Mouse (Mus musculus) telencephalon, adult 2 months (tissue): ENCODE data around the gene Cars2.
A peak's percentile ranks its signal among the peaks of the same experiment; 100 is the strongest.
"Not testable (repeated sequence)": the region's sequence is repeated elsewhere in the genome, so short reads cannot be mapped to it uniquely, and the experiment has no call there.

Experiments
- DNase-seq: peaks from one replicate; pipeline ENCODE4 v3.0.0-alpha.2; 2011; ENCODE audit warnings: low read depth, low spot score

Cars2 gene

DNA sequence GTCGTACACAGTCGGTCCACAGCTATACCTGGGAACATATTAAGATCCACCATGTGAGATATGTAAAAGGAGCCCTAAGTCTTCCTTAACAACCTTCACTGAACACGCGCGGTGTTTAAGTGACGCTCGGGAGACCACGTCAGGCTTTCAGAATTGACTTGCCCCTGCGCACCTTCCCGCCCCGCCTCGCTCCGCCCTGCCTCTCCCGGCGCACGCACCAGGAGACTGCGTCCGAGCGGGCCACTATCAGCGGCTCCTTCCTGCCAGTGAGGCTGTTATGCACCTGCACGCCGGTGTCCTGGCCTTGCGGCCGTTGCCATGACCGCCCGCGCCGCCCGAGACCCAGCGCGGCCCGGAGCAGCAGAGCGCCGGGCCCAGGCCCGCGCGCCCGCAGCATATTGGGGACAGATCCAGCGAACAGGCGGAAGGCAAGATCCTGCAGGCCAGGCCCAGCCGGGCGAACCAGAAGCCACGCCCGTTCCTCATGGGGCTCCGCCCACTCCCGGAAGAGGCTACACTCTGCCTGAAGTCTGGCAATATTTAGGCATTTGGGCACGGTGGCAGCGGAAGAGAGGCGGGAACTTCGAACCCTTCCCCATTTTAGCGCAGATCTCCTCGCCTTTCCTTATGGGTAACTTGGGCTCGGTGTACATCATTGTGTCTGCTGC is at the start of gene Cars2:
Gene Cars2 (minus strand): TSS at position 503 of the 668 bp plus-strand sequence.
- DNase-seq, result peak; percentile 80

DNA sequence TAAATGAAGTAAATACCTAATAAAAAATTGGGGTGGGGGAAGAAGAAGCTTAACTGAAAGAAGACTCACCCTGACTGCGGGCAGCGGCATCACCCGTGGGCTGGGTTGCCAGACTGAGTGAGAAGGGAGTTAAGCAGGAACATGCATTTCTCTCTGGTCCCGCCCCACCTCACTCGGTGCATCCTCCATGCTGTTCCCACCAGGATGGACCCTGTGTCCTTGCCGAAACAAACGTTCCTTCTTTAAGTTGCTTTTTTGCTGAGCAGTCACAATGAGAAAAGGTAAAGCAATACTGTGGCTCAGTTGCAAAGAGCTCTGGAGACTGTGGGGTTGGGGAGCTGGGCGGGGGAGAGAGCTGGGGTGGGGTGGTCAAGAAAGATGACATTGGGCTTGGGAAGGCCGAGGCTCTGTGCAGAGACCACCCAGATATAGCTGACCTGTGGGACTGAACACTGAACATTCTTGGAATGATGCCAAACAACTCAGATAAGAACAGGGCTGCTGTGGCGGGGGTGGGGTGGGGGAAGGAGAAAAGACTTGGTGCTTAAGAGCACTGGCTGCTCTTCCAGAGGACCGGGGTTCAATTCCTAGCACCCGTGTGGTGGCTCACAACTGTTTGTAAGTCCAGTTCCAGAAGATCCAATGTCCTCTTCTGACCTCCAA is 42.8 kb upstream of the Cars2 start:
- no peak for DNase-seq

DNA sequence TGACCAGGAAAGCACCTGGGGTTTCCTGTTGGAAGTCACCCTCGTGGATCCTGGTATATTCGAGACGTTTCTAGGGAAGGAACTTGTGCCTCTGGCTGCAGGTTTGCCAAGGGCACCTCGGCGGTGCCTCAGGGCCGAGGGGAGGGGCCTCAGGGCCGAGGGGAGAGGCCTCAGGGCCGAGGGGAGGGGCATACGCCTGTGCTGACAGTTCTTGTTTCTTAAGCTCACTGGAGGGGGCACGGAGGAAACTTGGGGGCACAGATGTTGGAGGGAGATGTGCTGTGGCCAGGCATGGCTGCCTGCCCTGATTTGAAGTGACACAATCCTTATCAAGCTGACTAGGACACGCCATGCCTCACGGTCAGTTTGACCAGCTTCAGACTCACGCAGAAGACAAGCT is 41.7 kb upstream of the Cars2 start:
- DNase-seq, result no peak

DNA sequence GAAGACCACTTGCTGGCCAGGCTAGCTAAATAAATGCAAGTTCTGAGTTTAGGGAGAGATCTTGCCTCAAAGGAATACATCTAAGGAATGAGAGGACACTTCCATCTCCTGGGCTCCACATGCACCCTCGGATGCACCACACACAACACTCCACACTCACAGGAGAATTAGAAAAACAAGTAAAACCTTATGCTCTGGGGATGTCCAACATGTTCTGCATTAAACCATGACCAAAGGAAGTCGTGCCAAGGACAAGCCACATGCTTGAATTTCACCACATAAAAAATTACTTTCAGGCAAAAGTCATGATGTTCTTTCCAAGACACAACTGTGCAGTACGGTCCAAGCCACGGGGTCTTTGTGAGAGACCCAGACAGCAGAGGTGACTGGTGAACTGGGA is 41.3 kb upstream of the Cars2 start:
- DNase-seq, result no peak

DNA sequence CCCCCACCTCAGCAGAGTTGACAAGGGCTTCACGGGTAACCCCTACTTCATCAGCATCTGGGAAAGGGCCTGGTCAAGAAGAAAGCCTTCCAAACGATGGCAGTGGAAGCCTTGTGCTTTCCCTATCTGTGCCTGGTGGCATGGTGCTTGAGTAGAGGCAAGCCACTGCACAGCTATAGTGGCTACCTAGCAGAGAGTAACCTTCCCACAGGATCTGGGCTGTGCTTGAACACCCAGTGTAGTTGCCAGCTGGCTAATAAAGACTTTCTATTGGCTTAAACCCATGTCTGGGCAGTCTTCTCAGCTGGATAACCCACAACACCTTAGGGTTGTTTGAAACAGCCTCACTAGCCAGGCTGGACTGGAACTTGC is 35.8 kb upstream of the Cars2 start:
- DNase-seq, result no peak

DNA sequence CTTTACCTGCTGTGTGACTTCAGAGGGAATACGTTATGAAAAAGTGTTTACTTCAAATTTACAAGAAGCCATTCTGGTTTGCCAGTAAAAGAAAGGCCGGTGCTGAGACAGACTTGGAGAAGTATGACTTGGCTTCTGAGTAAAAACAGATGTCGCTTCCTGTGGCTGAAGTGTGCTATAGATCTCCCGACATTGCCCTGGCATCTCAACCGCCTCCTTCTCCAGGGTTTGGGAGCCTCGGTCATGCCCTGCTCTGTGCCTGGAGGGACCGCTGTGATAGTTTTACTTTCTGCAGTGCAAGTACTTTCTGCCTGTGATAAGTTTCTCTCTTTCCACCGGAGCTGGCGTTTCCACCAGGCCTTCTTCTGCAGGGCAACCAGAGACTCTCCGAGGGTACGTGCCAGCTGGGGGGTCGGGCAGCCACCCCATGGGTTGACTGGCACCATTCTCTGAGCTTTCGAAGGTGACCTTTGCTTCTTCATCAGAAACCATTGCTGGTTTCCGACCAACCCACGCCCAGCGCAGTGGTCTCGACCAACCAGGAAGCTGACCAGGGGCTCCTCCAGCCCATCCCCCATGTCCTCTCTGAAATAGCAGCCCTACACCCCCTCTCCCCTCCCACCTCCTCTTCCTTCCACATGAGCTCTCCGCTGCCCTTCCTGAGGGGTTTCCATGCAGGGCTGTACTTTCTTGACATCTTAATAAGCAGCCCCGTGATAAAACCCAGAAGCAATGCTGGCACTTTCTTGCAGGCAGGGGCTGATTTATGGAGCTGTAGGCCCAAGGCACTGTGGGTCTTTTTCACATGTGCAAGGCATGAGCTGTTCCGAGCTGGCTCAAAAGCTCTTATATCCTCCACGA is 35.2 kb upstream of the Cars2 start:
- DNase-seq, result no peak

DNA sequence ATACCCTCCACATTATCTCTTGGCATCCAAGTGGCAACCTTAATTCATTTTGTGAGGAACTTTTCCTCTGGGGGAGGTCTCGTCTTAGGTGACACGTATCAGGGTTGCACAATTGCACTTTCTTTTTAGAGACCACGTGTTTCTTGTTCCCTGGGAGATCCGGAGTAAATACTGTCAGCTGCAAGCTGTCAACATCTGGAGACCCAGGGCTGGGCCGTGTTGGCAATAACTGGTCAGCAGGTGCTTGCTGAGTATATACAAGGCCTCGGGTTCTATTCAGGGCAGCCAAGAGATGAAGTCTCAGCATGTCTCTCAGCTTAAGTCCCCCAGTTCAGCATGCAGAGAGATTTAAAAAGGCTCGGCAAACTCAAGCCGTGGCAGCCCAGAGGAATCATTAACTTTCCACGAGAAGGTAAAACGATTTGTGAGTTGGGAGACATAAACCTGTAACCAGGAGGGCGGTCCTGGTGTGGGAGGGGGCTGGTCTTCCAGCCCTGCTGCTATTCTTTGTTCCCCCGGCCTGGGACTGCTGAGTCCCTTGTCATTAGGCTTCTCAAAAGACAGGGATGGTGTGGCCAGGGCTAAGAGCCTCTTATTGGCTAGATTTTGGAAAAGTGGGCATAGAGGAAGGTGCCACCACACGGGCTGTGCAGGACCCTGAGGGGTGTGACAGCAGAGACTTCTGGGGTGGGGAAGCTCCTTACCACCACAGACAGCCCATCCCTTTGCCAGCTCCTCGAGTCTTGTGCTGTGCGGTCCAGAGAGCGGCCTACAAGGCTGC is 25.2 kb upstream of the Cars2 start:
- no peak for DNase-seq

DNA sequence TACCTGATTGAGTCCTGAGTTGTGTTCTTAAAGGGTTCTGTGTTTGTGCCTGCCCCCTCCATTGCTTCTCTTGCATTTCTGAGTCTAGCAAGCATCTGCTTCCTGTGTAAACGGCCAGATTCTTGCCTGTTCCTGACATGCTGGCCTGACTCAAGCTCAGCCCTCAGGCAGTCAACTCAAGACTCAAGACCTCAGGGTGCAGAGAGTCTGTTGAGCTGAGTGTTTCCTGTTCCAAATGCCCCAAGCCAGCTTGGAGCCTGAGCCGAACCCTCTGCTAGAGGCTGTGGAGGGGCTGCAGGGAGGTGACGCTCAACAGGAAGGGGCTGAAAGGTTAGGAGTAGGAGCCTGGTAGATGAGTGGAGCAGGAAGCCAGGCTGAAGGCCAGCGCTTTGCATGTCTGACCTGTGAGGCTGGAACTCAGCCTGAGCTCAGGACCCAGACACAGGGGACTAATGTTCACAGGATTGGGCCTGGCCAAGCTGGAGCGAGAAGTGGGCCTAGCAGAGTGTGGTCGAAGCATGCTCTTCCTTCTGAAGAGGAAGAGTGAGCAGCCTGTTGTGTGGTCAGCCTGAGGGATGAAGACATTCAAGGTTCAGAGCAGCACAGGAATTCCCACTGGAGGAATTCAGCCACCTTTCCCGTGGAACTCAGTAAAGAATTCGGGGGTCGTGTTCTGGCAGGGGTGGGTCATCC is 24.5 kb upstream of the Cars2 start:
- DNase-seq, result no peak

DNA sequence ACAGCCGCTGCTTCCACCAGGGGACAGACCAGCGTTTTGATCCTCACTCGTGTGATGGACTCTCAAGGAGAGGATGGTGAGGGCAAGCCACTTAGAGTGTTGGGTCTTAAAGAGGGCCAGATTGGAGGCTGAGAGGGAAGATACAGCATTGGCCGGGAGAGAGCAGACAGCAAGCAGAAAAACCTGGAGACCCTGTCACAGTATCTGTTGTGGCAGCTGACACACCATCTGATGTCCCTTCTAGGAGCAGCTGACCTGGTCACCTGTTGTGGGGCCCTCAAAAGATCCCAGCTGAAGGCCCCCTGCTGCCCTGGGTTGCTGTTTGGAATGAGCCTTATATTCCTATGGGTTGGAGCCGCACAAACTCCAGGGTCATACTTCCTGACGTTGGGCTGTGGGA is 21.8 kb upstream of the Cars2 start:
- DNase-seq, result no peak

DNA sequence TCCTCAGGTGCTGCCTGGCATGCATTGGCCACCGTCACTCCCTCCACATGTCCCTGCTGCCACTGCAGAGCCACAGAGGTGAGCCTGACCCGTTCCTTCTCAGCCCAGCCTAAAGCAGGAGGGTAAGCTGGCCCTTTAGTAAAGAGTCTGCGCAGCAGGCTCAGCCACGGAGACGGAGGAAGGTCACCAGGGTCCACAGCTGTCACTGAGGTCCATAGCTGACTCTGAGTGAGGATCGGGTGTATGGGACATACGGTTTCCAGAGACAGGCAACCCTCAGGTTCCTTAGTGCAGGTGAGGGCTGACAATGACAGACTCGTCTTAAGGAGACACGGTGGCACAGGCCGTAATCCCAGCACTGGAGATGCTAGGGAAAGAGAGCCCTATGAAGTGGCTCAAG is 21.4 kb upstream of the Cars2 start:
- no peak for DNase-seq

DNA sequence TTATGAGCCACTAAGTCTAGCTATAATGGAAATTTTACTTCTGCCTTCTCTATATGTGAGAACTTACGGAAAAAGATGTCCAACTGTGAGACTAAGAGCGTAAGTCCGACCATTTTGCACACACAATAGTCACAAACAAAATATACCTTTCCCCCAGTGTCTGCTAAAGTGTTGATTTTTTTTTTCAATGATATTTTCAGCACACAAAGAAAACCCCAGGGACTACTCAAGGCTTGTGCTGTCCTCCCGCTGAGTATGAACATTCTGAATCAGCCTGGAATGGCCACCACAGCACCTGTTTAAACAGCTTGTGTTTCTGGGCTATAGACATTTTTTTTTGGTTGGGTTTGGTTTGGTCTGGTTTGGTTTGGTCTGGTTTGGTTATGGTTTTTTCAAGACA is 20.2 kb upstream of the Cars2 start:
- DNase-seq, result no peak

DNA sequence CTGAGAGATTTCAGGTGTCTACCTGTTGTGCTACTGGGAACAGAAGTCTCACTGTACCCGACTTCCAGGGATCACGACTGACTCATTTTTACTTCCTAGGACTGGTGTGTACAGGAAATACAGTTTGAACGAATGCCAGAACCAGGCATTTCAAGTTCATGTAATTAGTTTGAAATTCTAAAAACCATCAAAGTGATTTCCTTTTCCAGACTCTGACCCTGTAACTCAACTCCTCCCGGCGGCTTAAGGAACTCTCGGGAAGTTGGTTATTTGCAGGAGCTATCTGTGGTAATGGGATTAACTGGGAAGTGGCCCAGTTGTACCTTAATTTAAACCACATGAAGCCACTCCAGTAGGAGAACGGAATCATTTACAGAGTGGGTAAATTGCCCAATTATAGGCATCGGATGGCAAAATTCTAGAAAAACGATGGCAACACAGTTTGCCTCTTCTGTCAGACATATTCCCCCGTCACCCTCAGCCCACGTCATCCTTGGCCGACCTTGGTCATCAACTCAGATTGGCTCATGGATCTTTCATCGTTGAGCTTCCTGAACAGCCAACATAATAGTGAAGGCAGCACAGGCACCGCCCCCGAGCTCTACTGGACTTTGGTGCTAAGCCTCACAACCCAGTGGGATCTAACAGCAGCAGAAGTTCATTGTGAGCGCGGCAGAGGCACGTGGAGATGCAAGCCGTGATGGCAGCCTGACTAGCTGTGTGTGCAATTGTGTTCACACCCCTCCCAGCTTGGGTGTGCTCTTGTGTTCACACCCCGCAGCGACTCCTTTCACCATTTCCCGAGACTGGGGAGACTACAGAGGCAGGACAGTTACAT is 18.9 kb upstream of the Cars2 start:
- no peak for DNase-seq

DNA sequence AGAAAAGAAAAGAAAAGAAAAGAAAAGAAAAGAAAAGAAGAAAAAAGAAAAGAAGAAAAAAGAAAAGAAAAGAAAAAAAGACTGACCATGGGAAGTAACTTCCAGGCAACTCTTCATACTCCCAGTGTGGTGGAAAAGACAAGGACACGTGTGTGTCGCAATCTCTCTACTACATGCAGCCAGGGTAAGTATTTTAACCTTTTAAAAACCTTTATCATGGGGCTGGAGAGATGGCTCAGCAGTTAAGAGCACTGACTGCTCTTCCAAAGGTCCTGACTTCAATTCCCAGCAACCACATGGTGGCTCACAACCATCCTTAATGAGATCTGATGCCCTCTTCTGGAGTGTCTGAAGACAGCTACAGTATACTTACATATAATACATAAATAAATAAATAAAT is 17.6 kb upstream of the Cars2 start:
- DNase-seq, result not testable (repeated sequence)

DNA sequence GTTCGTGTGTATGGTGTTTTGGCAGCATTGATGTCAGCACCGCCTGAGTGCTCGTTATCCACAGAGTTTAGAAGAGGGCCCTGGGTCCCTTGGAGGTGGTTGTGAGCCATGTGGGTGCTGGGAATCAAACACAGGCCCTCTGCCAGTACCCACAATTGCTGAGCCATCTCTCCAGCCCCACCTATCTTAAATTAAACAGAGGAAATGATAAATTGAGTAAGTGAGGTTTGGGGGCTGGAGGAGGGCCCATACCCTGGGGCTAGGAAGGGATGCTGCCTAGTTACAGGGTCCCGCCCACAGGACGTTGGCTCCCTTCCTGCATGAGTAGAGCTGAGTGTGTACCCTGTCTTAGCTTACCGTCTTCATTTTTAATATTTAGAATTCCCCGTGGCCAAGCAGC is 14.1 kb upstream of the Cars2 start:
- DNase-seq, result no peak

DNA sequence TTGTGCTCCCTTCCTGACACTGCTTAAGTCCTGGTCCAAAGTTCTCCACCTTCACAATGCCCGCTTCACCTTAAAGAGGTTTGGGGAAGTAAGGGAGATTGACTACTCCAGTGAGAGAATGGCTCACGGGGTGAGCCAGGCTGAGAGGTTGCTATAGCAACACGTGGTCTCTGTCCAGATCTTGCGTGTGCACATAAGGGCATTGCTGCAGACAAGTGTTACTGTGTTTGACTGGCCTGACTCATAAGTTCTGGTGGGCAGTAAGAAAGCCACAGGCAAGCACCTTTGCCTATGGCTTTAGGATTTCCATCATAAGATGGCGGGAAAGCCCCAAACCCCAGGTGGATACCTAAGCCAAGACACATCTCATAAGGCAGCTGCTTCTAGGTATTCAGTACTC is 13.7 kb upstream of the Cars2 start:
- DNase-seq, result no peak

DNA sequence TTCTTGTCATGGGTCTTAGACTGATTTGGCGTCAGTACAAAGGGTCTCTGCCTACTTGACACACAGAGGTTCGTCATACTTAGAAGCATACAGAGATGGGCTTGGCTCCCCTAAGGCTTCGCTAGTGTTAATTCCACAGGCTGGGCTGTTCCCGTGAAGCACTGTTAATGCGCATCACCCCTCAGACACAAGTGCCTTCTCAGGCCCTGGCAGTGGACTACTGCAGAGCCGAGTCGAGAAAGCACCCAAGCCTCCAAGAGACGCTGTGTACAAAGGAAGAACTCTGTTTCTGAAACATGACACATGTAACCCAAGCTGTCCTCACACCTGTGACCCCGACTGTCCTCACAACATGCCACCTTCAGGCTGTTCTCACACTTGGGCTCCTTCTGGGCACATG is 9.6 kb upstream of the Cars2 start:
- DNase-seq, result no peak

DNA sequence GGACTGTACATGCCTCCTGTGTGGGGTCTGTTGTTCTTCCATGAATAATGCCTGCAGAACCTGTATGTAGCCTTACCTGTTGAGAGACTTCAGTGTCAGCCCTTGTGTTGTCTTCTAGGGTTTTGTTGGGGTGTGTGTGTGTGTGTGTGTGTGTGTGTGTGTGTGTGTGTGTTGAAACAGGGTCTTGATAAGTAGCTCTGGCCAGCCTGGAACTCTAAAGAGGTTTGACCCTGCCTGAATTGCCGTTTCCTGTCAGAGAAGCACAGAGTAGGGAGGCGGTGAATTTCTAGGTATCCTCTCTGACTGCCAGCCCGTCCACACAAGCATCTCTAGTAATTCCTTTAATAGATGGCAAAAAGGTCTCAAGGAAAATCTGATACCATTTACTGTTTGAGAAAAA is 8.9 kb upstream of the Cars2 start:
- no peak for DNase-seq

DNA sequence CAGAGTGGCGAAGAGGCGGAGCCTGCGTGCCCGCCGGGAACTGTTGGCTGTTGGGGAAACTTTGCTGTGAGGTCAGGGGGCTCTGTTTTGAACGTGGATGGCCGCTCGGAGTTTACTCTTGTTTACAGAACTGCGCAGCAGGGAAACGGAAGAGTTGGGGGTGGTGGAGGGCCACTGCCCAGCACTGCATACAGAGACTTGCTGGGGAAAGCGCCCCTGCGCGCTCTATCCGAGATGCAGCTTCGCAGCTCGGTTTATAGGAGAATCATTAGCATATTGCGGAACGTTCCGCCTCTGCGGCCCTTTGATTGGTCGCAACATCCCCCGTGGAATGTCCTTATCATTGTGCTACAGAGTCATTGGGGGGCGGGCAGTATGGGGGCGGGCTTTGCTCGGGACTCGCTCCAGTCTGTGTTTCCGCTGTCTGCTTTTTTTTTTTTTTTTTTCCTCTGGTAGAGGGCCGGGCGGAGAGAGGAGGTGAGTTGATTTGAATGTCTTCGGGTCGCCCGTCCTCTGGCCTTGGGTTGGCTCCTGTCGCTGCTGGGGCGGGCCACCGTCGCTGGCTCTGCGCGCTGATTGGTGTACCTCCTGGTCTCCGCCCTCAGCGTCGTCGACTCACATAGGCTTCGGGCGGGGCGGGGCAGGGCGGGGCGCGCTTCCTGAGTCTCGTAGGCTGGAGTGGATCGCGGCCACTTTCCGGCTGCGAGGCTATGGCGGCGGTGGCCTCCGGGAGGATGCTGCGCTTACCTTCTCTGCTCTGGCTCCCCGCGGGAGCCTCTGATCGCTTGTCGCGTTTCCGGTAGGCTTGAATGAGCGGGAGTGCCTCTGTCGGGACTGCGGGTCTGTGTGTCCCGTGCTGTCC is 7.4 kb upstream of the Cars2 start:
- peak; percentile 98 for DNase-seq

DNA sequence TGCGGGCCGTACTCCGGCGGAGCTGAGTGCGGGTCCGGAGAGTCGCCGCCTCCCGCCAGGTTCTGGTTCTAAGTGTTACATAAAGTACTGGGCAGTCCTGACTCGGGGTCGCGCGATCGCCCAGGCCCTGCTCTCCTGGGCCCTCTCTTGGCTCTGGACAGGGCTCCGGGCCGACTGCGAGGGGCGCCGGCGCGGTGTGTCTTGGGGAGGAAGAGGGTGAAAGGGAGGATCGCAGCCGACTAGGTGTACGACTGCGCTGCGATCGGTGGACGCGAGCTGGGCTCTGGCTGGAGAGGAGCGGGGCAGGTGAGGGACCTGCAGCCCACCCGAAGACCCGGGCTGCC is 6.8 kb upstream of the Cars2 start:
- DNase-seq, result no peak
